Mouse (Mus musculus) gastrocnemius, postnatal 10 days (tissue): Measurements from ENCODE around the gene App. TPM values are rescaled to one million over a fixed set of nuclear protein-coding genes. Genes with fewer than 3 reads are reported as not detected.

ENCODE experiments used
- DNase-seq: peaks from one replicate; pipeline ENCODE4 v3.0.0; 2021; ENCODE audit warnings: mixed read lengths
- total RNA-seq, 2 experiments: library from RNA; stranded (reverse); gene quantifications; 2 replicates each; pipeline ENCODE4 v1.2.3; 2021

The App gene
- total RNA-seq, 2 experiments from 2014 or later = 188 to 221 TPM

DNA sequence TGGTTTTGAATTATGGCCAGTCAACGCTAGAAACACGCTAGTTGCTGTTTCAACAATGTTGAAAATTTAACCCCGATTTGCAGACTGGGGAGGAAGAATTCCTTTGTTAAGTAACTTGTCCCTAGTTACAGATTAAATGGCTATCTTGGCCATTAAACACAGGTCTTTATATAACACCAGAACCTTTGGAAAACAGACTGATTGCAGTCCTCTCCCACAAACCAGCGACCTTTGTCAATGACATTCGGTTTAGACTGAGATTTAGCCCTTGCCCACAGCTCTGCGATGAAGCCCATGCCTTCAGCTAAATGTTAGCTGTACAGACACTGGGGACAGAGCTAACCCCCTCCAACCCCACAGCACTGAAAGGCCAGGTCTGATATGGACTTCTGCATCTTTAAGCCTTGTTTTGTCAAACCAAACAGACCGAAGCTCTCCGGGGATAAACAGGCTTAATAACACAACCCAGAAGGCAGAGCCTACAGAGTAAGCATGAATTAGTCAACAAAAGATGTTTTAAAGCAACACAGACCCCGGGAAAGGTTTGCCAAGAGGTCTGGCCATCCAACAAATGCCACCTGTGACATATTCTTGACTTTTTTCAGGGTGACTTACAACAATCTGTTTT is 152.8 kb downstream of the App start:
- DNase-seq = no peak

- DNase-seq = no peak
These were observed 154.3 kb downstream of the App start for GRCm38 (mm10) chr16:85019273-85019672.

GRCm38 (mm10) chr16:85017845-85018244 is 155.7 kb downstream of the App start:
- no peak for DNase-seq

GRCm38 (mm10) chr16:85012695-85013094 is 160.9 kb downstream of the App start:
- no peak for DNase-seq

- no peak for DNase-seq
These were observed 161.4 kb downstream of the App start for GRCm38 (mm10) chr16:85012172-85012571.

GRCm38 (mm10) chr16:85010651-85011050 is 162.9 kb downstream of the App start:
- DNase-seq = no peak

GRCm38 (mm10) chr16:85008866-85009645 is 164.5 kb downstream of the App start:
- DNase-seq = no peak

- DNase-seq = no peak
These were observed 171.5 kb downstream of the App start for GRCm38 (mm10) chr16:85001939-85002556.

GRCm38 (mm10) chr16:85000304-85000703 is 173.3 kb downstream of the App start:
- no peak for DNase-seq

DNA sequence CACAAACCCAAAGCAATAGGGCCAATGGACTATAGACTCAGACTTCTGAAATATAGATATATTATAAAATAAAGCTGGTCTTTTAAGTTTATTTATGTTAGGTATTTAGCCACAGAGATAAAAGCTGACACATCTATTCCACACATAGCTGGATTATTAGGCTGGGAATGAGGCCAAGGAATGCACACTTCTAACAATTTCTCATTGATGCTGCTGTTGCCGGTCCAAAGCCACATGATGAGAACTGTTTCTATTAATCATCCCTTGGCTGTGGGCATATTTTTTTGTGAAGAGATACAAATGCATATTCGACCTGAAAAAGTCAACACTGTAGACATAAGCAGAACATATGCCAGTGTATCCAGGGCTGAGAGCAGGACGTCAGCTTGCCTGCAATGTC is 176.0 kb downstream of the App start:
- DNase-seq = no peak

DNA sequence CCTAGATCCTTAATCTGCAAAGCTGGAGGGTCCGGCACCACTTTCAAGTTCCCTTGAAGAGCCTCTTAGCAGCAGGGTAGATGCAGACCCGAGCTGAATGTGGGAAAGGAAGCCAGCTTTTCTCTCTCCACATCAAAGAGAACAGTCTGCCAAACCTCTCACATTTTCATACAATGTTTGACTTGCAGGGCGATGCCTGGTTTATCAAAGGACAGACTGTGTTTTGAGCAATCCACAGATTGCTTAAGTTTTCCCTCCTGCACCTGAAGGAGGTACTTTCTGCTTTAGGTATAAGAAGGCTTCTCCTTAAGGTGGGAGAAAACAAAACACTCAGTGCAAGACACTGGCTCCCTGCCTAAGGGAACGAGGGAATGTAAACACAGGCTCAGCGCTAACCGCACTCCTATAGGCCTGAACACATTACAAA is 178.1 kb downstream of the App start:
- DNase-seq = no peak

DNA sequence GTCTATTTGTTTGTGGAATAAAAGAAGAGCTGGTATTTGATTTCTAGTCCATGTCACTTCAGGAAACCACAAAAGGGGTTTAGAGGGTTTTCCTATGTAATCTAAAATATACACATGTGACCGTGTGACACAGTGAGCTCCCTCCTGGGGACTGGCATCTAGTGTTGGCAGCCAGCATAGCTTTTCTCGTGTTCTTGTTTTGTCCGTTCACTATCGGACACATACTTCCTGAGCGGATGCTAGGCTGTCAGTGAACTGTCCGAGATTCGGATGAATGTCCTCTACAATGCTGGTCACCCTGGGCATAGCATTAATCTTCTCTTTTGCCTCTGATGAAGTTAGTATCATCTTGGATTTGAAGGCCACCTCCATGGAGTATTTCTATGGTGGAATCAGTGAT is 180.7 kb downstream of the App start:
- no peak for DNase-seq

GRCm38 (mm10) chr16:84991011-84991410 is 182.6 kb downstream of the App start:
- no peak for DNase-seq

DNA sequence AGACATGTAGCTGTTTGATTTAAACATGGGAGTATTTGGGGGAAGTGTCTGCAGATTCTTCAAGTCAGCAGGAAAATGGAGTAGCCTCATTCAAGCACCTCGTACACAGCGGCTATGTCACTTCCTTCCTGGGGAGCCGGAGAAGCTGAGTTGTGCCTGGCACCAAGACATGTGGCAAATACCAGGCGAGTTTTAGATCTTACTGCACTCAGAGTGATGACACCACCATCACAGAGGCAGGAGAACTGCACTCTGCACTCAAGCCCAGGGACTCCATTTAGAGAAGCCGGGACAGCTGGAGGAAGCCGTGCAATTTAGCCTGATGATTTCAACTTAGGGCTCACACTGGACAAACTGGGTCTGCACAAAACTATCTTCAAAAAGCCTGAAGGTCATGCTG is 183.6 kb downstream of the App start:
- peak; percentile 13 for DNase-seq

- no peak for DNase-seq
These were observed 184.1 kb downstream of the App start for GRCm38 (mm10) chr16:84989476-84989875.

GRCm38 (mm10) chr16:84987724-84988287 is 185.8 kb downstream of the App start:
- no peak for DNase-seq

- no peak for DNase-seq
These were observed 187.4 kb downstream of the App start for GRCm38 (mm10) chr16:84986016-84986631.

DNA sequence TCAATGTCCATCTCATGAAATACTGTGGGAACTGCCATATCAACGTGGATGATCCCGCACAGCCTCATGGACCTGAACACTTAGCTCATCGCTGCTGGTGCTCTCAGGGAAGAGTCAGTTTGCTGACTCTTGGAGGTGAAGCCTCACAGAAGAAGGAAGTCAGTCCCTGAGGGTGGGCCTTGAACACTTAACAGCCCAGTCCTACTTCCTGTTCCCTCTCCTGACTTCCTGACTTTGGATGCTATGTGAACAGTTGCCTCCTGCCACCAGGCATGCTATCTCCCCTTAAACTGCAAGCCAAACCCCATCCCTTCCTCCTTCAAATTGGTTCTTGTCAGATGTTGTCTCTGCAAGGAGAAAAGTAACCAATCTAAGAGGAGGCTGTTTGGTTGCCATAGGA is 188.2 kb downstream of the App start:
- no peak for DNase-seq

GRCm38 (mm10) chr16:84983428-84983827 is 190.1 kb downstream of the App start:
- DNase-seq = no peak

DNA sequence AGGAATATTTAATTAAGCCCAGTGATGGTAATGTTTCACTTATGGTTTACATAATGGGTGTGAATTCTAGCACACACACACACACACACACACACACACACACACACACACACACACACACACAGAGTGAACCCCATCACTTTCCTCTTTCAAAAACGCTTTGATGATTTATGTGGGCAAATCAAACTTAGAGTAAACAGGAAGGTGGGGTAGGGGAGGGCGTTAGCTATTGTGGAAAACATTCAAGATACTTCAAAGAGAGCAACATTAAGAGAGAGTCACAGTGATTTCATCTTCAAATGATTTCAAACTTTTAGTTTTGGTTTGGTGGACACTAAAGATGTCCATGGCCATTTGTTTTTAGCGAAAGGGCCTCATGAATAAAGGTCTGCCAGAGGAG is 191.0 kb downstream of the App start:
- no peak for DNase-seq

- DNase-seq = no peak
These were observed 195.0 kb downstream of the App start for GRCm38 (mm10) chr16:84978589-84978988.

DNA sequence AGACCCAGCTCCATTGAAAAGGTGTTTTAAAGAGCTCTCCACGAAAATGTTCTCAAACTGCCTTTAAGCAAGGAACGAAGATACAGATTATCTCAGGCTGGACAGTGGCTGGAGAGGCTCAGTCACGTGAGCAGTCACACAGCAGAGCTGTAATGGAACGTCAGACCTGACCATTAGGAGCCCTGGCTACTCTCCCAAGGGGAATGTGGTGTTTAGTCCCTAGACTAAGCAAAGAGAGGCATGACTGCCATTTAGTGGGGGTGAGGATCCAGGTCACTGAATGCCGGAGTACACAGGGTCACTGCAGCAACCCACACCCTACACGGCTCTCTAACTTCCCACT is 199.4 kb downstream of the App start:
- DNase-seq = no peak
